Mouse (Mus musculus): ENCODE data around the gene AC109138.7.

The AC109138.7 gene

DNA sequence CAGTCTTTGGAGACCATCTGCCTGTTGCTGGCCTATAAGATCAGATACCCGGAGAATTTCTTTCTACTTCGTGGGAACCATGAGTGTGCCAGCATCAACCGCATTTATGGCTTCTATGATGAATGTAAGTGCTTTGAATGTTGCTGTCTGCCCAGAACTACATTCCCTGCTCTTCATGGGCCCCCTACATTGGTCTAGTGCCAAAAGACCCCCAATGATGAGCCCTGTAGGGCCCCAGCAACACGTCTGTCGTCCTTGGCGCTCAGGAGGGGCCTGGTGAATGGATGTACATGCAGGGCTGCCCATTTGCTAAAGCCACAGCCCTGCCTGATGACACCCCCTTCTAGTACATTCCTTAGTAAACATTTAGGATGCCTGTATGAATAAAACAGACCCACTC lies 21.0 kb upstream of the AC109138.7 start:
- DNase-seq (ENCODE audit: low spot score): no peak

DNA sequence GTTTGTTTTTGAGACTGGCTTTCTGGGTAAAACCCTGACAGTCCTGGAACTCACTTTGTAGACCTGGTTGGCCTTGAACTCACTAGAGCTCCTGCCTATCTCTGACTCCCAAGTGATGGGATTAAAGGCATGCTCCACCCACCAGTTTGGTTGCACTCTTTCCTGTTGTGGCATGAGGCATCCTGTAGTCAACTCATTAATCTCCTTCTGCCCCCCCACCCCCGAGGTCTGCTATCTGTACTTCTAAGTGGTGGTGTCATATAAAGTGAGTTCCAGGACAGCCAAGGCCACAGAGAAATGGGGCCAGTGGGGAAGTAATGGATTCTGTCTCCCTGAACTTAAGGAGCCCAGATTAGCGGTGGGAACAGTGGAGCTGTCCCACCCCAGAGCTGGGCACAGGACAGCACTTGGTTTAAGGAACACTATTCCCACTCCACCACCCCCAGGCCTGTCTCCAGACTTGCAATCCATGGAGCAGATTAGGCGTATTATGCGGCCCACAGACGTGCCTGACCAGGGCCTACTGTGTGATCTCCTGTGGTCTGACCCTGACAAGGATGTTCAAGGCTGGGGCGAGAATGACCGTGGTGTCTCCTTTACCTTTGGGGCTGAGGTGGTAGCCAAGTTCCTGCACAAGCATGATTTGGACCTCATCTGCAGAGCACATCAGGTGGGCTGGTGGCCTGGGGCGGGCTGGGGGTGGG lies 20.0 kb upstream of the AC109138.7 start:
- DNase-seq (ENCODE audit: low spot score): no peak

GRCm38 (mm10) chr19:4194776-4195650 lies 19.1 kb upstream of the AC109138.7 start:
- no peak for DNase-seq (ENCODE audit: low spot score)

DNA sequence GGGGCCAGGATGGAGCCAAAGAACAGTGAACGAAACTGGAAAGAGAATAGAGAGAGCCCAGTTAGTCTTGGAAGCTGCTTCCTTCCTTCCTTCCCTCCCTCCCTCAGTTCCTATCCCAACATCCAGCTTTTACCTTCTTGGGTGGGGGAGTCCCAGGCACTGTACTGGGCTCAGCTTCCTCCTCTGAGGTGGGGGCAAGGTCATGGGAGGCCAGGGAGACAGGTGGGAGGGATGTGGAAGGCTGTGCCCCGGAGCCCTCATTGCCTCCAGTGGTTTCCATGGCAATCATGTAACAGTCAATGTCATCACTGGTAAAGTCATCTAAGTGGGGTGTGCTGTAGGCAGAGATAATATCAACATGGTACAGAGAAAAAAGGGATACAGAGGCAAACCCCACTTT lies 18.1 kb upstream of the AC109138.7 start:
- DNase-seq (ENCODE audit: low spot score): no peak

DNA sequence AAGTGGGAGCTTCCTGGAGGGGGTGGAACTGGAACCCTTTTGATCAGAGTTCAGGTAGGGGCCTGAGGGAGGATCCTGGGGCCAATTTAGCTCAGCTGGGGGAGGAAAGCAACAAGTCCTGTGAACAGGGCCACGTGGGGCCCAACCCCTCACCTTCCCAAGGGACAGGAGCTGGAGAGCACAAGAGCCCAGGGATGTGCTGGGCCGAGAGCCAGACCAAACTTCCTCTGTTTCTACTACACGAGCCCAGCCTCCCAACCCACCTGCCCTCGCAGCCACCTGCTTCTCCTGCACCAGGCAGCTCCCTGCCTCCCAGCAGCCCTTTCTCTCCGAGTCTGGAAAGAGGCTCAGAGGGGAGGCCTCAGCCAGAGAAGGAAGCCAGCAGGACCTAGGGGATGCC lies 17.6 kb upstream of the AC109138.7 start:
- DNase-seq (ENCODE audit: low spot score): no peak

- DNase-seq (ENCODE audit: low spot score): no peak
These were observed 17.0 kb upstream of the AC109138.7 start for GRCm38 (mm10) chr19:4197180-4197579.

GRCm38 (mm10) chr19:4201291-4201909 lies 12.8 kb upstream of the AC109138.7 start, which contains the start of gene Rad9a:
Gene Rad9a (minus strand): TSS chr19:4201662.
- DNase-seq (ENCODE audit: low spot score): peak; percentile 96

GRCm38 (mm10) chr19:4202149-4202548 lies 12.0 kb upstream of the AC109138.7 start:
- no peak for DNase-seq (ENCODE audit: low spot score)

GRCm38 (mm10) chr19:4203148-4203547 lies 11.0 kb upstream of the AC109138.7 start:
- DNase-seq (ENCODE audit: low spot score): no peak

DNA sequence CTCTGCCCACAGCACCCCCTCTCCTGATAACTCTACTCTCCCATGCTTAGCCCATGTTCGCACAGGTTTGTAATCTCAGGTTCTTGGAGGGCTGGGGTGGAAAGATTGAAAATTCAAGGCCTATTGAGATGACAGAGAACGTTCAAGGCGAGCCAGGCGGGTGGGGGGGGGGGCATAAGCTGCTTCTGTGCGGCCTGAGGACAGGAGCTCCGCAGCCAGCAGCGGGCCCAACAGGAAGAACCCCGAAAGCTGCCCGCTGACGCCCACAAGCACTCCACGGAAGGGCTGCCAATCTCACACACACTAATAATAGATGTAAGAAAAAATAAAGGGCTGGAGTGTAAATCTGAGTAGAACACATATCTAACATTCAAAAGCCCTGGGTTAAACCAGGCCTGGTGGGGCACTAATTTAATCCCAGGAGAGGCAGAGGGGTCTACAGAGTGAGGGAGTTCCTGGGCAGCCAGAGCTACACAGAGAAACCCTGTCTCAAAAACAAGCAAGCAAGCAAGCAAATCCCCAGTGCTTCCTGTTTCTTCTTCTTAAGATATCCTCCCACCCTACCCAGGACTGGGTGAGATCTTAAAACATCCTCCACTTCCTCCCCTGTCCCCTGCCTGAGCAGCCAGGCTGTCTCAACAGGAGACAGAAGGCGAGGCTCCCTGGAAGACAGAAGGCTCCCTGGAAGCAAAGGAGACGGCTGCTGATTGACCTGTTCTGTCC lies 10.4 kb upstream of the AC109138.7 start:
- DNase-seq (ENCODE audit: low spot score): no peak

DNA sequence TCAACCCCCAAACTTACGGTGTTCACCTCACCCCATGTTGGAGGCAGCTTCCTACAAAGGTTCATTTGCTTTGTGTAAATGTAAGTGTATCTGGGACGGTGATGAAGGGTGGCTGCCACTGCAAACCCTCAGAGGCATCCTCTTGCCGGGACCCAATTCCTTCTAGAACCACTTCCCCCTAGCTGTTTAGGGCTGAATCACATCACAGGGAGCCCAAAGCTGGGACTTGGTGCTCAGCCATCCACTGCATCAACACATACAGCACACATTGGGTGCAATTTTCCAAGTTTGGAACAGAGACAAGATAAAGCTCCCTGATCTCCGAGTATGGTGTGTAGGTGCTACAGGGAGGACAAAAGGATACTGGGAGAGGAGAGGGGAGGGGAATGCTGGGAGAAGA lies 9.3 kb upstream of the AC109138.7 start:
- no peak for DNase-seq (ENCODE audit: low spot score)

GRCm38 (mm10) chr19:4206971-4207370 lies 7.2 kb upstream of the AC109138.7 start:
- no peak for DNase-seq (ENCODE audit: low spot score)

- DNase-seq (ENCODE audit: low spot score): no peak
These were observed 5.6 kb upstream of the AC109138.7 start for GRCm38 (mm10) chr19:4208563-4208962.

- DNase-seq (ENCODE audit: low spot score): no peak
These were observed 2.1 kb upstream of the AC109138.7 start for GRCm38 (mm10) chr19:4211891-4212588.

DNA sequence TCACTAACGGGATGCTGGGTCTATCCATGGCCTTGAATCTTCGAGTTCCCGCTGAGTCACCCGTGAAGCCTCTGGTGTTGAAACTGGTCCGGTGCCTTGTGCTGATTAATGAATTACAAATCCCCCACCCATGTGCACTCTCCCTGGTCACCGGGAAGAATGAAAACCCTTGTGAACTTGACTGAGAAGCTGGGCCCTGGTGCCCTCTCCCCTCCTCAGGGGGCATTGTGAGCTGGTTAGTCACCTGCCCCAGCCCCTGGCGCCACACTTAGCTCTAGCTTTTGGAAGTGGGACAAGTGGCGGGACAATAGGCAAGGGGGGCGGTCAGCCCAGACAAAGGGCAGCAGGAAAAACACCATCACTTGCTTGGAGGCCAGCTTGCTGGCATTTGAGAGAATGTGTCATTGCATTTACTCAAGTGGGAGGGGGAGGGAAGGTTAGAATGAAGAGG lies 608 bp upstream of the AC109138.7 start:
- no peak for DNase-seq (ENCODE audit: low spot score)

- no peak for DNase-seq (ENCODE audit: low spot score)
These were observed 754 bp downstream of the AC109138.7 start for GRCm38 (mm10) chr19:4214771-4215450.

DNA sequence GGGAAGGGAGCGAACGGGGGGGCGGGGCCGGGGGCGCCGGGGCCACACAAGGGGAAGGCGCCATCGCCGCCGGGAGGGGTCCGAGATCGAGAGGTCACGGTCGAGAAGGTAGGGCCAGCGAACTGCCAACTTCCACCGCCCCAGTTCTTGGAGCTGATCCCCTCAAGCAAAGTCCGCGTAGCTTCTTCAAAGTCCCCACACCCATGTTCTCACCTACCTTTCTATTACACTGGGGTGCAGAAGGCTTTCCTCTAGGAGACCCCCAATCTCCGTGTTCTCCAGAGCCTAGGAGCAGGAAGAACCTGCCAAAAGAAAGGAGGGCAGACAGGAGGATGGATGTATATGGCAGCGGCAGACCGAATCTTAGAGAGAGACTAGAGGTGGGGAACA lies 1.3 kb downstream of the AC109138.7 start:
- DNase-seq (ENCODE audit: low spot score): no peak

DNA sequence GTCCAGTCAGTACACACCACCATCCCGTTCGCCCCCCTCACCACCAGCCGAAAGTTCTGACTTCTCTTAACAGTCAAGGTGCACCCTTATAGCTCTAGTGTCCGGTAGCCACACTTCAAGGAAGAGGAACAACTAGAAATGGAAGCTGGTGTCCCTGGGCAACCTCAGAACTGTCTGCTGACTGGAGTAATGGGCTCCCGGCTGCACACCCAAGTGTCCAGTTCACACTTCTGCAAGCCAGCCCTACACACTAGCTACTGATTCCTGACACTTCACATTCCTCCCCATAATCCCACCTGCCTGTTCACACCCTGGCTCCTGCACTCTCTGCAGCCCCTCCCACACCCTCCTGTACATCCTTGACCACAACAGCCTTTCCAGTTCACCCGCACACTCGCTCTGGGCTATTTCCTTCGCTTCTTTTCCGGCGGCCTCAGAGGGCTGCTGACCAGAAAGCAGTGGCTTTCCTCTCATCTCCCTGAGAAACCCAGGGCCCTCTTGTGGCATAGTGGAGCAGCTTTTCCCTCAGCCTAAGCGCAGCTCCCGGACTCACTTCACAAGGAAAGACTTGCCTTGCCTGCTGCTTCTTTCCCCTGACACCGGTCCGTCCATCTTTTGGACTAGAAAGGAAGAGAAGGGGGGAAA lies 2.0 kb downstream of the AC109138.7 start:
- DNase-seq (ENCODE audit: low spot score): no peak

DNA sequence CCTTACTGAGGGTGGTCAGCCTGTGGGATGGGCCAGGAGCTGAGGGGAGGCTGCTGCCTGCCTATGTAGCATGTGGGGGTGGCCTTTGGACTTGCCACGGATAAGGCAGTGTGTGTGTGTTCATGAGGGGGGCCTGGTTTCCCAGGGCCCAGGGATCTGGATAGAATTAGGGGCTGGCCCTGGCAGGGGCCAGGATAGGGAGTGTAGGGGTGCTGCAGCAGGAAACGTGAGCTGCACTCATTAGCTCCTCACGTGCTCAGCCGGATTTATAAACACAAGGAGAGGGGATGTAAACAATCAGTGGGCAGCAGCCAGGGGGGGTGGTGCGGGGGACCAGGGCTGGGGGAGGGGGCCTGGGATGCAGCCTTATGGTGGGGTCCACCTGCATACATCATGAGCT lies 3.0 kb downstream of the AC109138.7 start:
- no peak for DNase-seq (ENCODE audit: low spot score)

DNA sequence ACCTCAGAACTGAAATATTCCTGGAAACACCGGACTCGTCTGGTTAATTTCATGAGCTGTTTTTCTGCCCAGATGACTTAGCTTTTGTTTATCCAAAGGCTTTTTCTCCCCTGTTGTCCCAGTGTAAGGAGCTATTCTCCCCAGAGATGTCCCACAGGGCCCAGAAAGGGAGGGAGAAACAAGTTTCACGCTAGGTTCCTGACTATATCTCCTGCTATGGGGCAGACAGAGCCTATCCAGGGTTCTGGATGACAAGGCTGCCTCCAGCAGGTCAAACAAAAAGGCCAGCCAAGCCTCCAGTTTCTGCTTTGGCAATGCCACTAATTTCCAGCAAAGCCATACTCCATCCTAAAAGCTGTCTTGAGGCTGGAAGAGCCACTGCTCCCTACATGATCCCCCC lies 3.7 kb downstream of the AC109138.7 start:
- DNase-seq (ENCODE audit: low spot score): no peak

Measured in left cerebral cortex, adult 11 months (tissue).